Mouse (Mus musculus) kidney, adult 2 months (tissue): ENCODE measurements around the gene Smim27.

ENCODE experiments used
- CTCF ChIP-seq: fragments of 200-500 bp; conservative IDR thresholded peaks from 2 replicates; pipeline ENCODE4 v1.5.1; 2011; ENCODE audit warnings: low read depth, mild to moderate bottlenecking, control low read depth, low read length, moderate library complexity, mixed read lengths; ENCODE audit not compliant: insufficient read depth, insufficient read length
- POLR2A ChIP-seq: fragments of 200-500 bp; IDR thresholded peaks from one replicate; pipeline ENCODE4 v1.6.1; 2011; ENCODE audit warnings: low read depth, low read length, control low read depth

GRCm38 (mm10) chr4:40279276-40279900 is 10.0 kb downstream of the Smim27 start, which contains the start of gene Ndufb6:
- TF ChIP-seq CTCF (no peak), POLR2A (peak; percentile 78)
